34 mouse cellular contexts compared by ENCODE assay signal in genomic region chr2:44763898-44764297, GRCm38 (mm10).
"Had no signal": no experiment of that assay in that cellular context is flagged by ENCODE, and none has a peak within 500 bp of the region (broad histone marks: within the 10 kb centered on the region; RNA-seq: fewer than 3 reads in every experiment).

No protein-coding gene starts in this region.

- H3K9ac ChIP-seq: heart, embryonic 12.5 days; heart, embryonic 13.5 days; heart, embryonic 15.5 days; hindbrain, embryonic 12.5 days; hindbrain, embryonic 13.5 days; hindbrain, embryonic 14.5 days; hindbrain, embryonic 15.5 days; intestine, embryonic 15.5 days; kidney, embryonic 15.5 days had no signal

- H3K4me1 ChIP-seq: heart, embryonic 12.5 days; heart, embryonic 13.5 days; heart, embryonic 15.5 days; hindbrain, embryonic 10.5 days; hindbrain, embryonic 12.5 days; hindbrain, embryonic 13.5 days; hindbrain, embryonic 15.5 days; intestine, embryonic 15.5 days; kidney, embryonic 15.5 days had no signal

- ATAC-seq: hindbrain, embryonic 16.5 days; hindbrain, postnatal 0 days; inflammation-experienced regulatory T-cells, adult 6 months; intestine, embryonic 15.5 days; intestine, embryonic 16.5 days; intestine, postnatal 0 days had no signal

- H3K4me3 ChIP-seq: heart, embryonic 12.5 days; heart, embryonic 13.5 days; heart, embryonic 15.5 days; hindbrain, embryonic 10.5 days; hindbrain, embryonic 12.5 days; hindbrain, embryonic 13.5 days; hindbrain, embryonic 15.5 days; intestine, embryonic 15.5 days; kidney, embryonic 15.5 days; layer of hippocampus, adult 2 months; left cerebral cortex, adult 2 months had no signal

- H3K27me3 ChIP-seq: heart, embryonic 12.5 days; heart, embryonic 13.5 days; heart, embryonic 15.5 days; hindbrain, embryonic 12.5 days; hindbrain, embryonic 13.5 days; hindbrain, embryonic 15.5 days; intestine, embryonic 15.5 days; kidney, embryonic 15.5 days had no signal

- H3K36me3 ChIP-seq: heart, embryonic 12.5 days; heart, embryonic 13.5 days; heart, embryonic 15.5 days; hindbrain, embryonic 10.5 days; hindbrain, embryonic 12.5 days; hindbrain, embryonic 13.5 days; hindbrain, embryonic 15.5 days; intestine, embryonic 15.5 days; kidney, embryonic 15.5 days had no signal

- H3K27ac ChIP-seq: heart, embryonic 13.5 days; heart, embryonic 15.5 days; hindbrain, embryonic 10.5 days; hindbrain, embryonic 12.5 days; hindbrain, embryonic 13.5 days; hindbrain, embryonic 14.5 days; hindbrain, embryonic 15.5 days; hindbrain, postnatal 0 days; intestine, embryonic 15.5 days; kidney, embryonic 15.5 days; kidney, postnatal 0 days; layer of hippocampus, adult 2 months; left cerebral cortex, adult 2 months had no signal

- H3K4me2 ChIP-seq: heart, embryonic 11.5 days; heart, embryonic 12.5 days; heart, embryonic 13.5 days; heart, embryonic 15.5 days; hindbrain, embryonic 12.5 days; hindbrain, embryonic 13.5 days; hindbrain, embryonic 14.5 days; hindbrain, embryonic 15.5 days; intestine, embryonic 15.5 days; kidney, embryonic 15.5 days had no signal

- DNase-seq: heart, postnatal 10 days; heart, postnatal 14 days; heart, postnatal 36 days; heart, postnatal 4 days; kidney, adult 11 months; kidney, adult 18-20 months; kidney, adult 2 months; kidney, adult 8-10 months; kidney, adult 9 months; kidney, postnatal 10 days; kidney, postnatal 14 days; kidney, postnatal 25 days; kidney, postnatal 4 days; layer of hippocampus, adult 9-11 months; layer of hippocampus, postnatal 36 days had no signal

- H3K9me3 ChIP-seq: heart, embryonic 12.5 days; heart, embryonic 13.5 days; heart, embryonic 15.5 days; hindbrain, embryonic 10.5 days; hindbrain, embryonic 12.5 days; hindbrain, embryonic 13.5 days; hindbrain, embryonic 15.5 days; intestine, embryonic 15.5 days; kidney, embryonic 15.5 days had no signal
